Mouse (Mus musculus): ENCODE data around the gene Ebpl. TPM values are rescaled to one million over a fixed set of nuclear protein-coding genes. Genes with fewer than 3 reads are reported as not detected.
A peak's percentile ranks its signal among the peaks of the same experiment; 100 is the strongest.

Gene Ebpl
- polyA plus RNA-seq, 2 experiments = 4.8 to 14.5 TPM

DNA sequence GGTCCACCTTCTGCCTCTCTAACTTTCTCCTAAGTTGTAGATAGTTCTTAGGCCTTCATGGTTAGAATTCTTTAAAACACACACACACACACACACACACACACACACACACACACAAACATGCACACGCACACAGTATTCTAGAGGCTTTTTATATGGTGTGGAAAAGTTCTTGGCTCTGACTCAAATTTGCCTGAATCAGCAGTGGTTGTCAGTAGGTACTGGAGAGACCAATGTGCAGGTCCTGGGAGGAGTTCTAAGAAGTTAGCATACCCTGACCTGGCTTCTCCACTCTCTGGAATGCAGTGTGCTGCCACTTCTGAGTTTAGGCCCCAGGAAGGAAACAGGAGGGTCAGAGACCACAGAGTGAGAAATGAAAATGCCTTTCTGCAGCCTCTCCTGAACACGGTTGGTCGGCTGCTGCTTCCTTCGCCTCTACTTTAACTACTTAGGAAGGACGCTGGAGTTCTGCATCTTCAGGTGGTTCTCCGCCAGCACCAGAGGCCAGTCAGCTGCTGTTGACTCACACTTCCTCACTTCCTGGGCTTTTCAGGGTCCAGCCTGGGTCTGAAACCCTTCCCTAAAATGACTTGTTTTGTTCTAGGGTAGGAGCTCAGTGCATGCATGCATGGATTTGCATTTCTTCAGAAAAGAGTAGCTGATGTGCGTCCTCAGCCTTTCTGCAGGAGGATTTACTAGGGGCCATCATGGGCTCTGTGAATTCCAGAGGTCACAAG, 50.0 kb downstream of the Ebpl start:
- Histone ChIP-seq H3K36me3 (ENCODE audit: control insufficient read depth, insufficient read depth, low read length) (no peaks in the 10 kb centered on the region), H3K9me3 (ENCODE audit: control insufficient read depth, low read length) (no peaks in the 10 kb centered on the region), H3K9ac (ENCODE audit: low read depth, low read length, severe bottlenecking) (0 out of 2 replicates have a peak overlapping the region, but pooled peaks have one; percentile 1), H3K4me3 (replicated peaks; ENCODE audit: low read length) (no peak overlapping the region), H3K4me1 (ENCODE audit: control insufficient read depth, insufficient read depth, low read length) (peaks cover 18% of the 10 kb centered on the region), H3K4me2 (replicated peaks; ENCODE audit: low read depth, low read length, severe bottlenecking) (no peak overlapping the region), H3K27me3 (ENCODE audit: control insufficient read depth, insufficient read depth, low read length) (no peaks in the 10 kb centered on the region), H3K27ac (replicated peaks; ENCODE audit: low read depth, low read length) (0 out of 2 replicates have a peak overlapping the region, but pooled peaks have one; percentile 33)
- ATAC-seq (ENCODE audit: low FRiP score, low read depth) (peak; percentile 23; the same call in 1 of the 2 replicates), DNase-seq (ENCODE audit: low spot score) (peak; percentile 63)
- WGBS = 47% methylated on average over 7 of the region's 7 CpGs
- no peak for TF ChIP-seq POLR2A (IDR thresholded peaks at IDR 0.05; ENCODE audit: borderline replicate concordance, extremely low read depth, insufficient read depth, insufficient read length)

DNA sequence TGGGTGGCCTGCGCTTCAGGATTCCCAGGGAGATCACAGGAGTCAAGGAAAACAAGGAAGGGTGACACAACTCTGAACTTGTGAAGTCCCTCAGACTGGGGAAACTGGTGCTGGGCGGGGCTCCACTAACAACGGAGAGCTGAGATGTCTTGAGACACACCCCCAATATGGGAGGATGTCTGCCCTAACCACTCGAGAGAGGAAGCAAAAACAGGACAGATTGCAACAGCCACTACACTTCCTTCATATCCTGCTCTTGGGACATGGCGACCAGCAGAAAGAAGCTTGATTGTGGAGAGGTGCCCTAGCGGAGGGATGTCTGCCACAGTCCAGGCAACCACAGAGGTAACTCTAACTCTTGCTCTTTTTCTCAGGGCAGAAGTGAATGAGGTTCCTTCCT, 50.6 kb downstream of the Ebpl start, which contains the start of gene Arl11:
Arl11 (plus strand) TSS at position 161 of the 400 bp plus-strand sequence.
- 0 out of 2 replicates have a peak within 1 kb of the TSS, but pooled peaks have one; percentile 33 for H3K27ac ChIP-seq (replicated peaks; ENCODE audit: low read depth, low read length)

DNA sequence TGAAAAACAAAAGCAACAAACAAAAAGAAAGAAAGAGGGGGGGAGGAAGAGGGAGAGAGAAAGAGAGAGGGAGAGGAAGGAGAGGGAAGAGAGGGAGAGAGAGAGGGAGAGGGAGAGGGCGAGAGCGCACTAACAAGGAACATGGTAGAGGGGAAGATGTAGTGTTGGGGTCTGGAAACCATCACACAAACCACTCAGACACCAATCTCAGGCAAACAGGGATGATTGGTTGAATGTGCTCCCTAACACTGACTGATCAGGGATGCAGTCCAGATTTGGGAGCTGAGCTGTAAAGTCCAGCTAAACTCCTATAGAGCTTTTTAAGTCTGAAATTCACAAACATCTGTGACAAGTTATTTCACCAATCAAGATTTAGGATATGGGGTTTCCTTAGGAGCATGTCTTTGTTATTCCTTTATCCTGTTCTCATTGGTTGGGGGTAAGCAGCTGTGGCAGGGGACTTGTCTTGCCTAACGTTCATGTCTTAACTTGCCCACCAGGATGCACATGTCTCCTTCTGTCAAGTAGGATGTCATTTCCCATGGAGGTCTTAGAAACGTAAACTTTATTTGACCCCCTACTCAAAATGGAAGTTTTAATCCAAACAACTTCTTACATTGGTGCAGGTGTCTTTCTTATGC, 56.1 kb downstream of the Ebpl start:
- DNase-seq (ENCODE audit: low spot score) (no peak), ATAC-seq (ENCODE audit: low FRiP score, low read depth) (no peak)
- H3K9me3 ChIP-seq (ENCODE audit: control insufficient read depth, low read length) = no peaks in the 10 kb centered on the region
- H3K9ac ChIP-seq (ENCODE audit: low read depth, low read length, severe bottlenecking) = no peak overlapping the region
- H3K36me3 ChIP-seq (ENCODE audit: control insufficient read depth, insufficient read depth, low read length) = no peaks in the 10 kb centered on the region
- H3K27ac ChIP-seq (replicated peaks; ENCODE audit: low read depth, low read length) = no peak overlapping the region
- no peak overlapping the region for H3K4me3 ChIP-seq (replicated peaks; ENCODE audit: low read length)
- no peak overlapping the region for H3K4me2 ChIP-seq (replicated peaks; ENCODE audit: low read depth, low read length, severe bottlenecking)
- H3K4me1 ChIP-seq (ENCODE audit: control insufficient read depth, insufficient read depth, low read length) = no peaks in the 10 kb centered on the region
- no peak for TF ChIP-seq POLR2A (IDR thresholded peaks at IDR 0.05; ENCODE audit: borderline replicate concordance, extremely low read depth, insufficient read depth, insufficient read length)
- H3K27me3 ChIP-seq (ENCODE audit: control insufficient read depth, insufficient read depth, low read length) = no peaks in the 10 kb centered on the region
- WGBS = 57% methylated on average over 4 of the region's 4 CpGs

More for the DNA sequence above, 50.6 kb downstream of the Ebpl start, which contains the start of gene Arl11:
- 0 out of 2 replicates have a peak within 1 kb of the TSS, but pooled peaks have one; percentile 1 for H3K9ac ChIP-seq (ENCODE audit: low read depth, low read length, severe bottlenecking)
- H3K4me3 ChIP-seq (replicated peaks; ENCODE audit: low read length) = no peak within 1 kb of the TSS
- WGBS = 61% methylated on average over 6 of the region's 6 CpGs
- ATAC-seq (ENCODE audit: low FRiP score, low read depth) (no peak), DNase-seq (ENCODE audit: low spot score) (no peak)
- H3K36me3 ChIP-seq (ENCODE audit: control insufficient read depth, insufficient read depth, low read length) = no peaks in the 10 kb centered on the region
- TF ChIP-seq POLR2A (IDR thresholded peaks at IDR 0.05; ENCODE audit: borderline replicate concordance, extremely low read depth, insufficient read depth, insufficient read length) = no peak
- H3K9me3 ChIP-seq (ENCODE audit: control insufficient read depth, low read length) = no peaks in the 10 kb centered on the region
- H3K27me3 ChIP-seq (ENCODE audit: control insufficient read depth, insufficient read depth, low read length) = no peaks in the 10 kb centered on the region
- no peak within 1 kb of the TSS for H3K4me2 ChIP-seq (replicated peaks; ENCODE audit: low read depth, low read length, severe bottlenecking)
- H3K4me1 ChIP-seq (ENCODE audit: control insufficient read depth, insufficient read depth, low read length) = peaks cover 18% of the 10 kb centered on the region

DNA sequence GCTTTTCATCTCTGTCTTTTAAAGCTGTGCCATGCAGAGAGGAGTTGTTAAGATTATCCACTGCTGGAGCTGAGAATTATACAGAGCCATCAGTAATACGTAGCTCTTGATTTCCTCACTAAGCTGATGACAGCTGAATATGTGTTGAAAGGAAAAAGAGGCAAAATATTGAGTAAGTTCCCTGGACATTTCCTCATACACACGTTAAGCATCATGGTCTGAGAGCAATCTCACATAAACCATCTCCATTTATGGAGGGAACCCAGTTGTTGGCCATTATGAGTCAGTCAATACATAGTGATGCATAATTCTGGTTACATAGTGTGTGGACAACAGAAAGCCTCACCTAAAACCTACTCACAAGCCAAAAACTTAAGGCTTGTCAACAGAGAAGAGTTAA, 57.8 kb downstream of the Ebpl start:
- no peak overlapping the region for H3K4me3 ChIP-seq (replicated peaks; ENCODE audit: low read length)
- no peak overlapping the region for H3K4me2 ChIP-seq (replicated peaks; ENCODE audit: low read depth, low read length, severe bottlenecking)
- H3K36me3 ChIP-seq (ENCODE audit: control insufficient read depth, insufficient read depth, low read length) = no peaks in the 10 kb centered on the region
- no peak overlapping the region for H3K27ac ChIP-seq (replicated peaks; ENCODE audit: low read depth, low read length)
- no peak overlapping the region for H3K9ac ChIP-seq (ENCODE audit: low read depth, low read length, severe bottlenecking)
- H3K27me3 ChIP-seq (ENCODE audit: control insufficient read depth, insufficient read depth, low read length) = no peaks in the 10 kb centered on the region
- no peak for TF ChIP-seq POLR2A (IDR thresholded peaks at IDR 0.05; ENCODE audit: borderline replicate concordance, extremely low read depth, insufficient read depth, insufficient read length)
- H3K9me3 ChIP-seq (ENCODE audit: control insufficient read depth, low read length) = no peaks in the 10 kb centered on the region
- WGBS = 77% methylated on average over 2 of the region's 2 CpGs
- DNase-seq (ENCODE audit: low spot score) (no peak), ATAC-seq (ENCODE audit: low FRiP score, low read depth) (no peak)
- no peaks in the 10 kb centered on the region for H3K4me1 ChIP-seq (ENCODE audit: control insufficient read depth, insufficient read depth, low read length)

DNA sequence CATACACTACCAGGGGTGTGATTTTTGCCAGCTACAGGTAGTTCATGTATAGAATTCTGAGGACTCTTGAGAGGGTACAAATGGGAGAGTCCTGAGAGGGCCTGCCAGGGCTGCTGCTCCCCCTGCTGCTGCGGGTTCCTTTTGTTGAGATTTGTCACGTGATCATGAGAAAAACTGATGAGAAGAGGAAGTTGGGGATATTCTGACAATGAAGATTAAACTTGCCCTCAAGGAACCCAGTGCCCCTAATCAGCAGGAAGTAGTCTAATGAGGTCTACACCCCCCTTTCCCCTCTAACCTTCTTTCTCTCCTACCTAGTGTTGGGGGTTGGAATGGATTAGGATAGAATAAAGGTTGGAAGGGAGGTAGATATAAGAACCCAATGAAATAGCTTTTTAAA, 58.9 kb downstream of the Ebpl start:
- Histone ChIP-seq H3K4me2 (replicated peaks; ENCODE audit: low read depth, low read length, severe bottlenecking) (no peak overlapping the region), H3K9ac (ENCODE audit: low read depth, low read length, severe bottlenecking) (no peak overlapping the region), H3K36me3 (ENCODE audit: control insufficient read depth, insufficient read depth, low read length) (no peaks in the 10 kb centered on the region), H3K27me3 (ENCODE audit: control insufficient read depth, insufficient read depth, low read length) (no peaks in the 10 kb centered on the region), H3K27ac (replicated peaks; ENCODE audit: low read depth, low read length) (no peak overlapping the region), H3K9me3 (ENCODE audit: control insufficient read depth, low read length) (no peaks in the 10 kb centered on the region), H3K4me1 (ENCODE audit: control insufficient read depth, insufficient read depth, low read length) (no peaks in the 10 kb centered on the region), H3K4me3 (replicated peaks; ENCODE audit: low read length) (no peak overlapping the region)
- TF ChIP-seq POLR2A (IDR thresholded peaks at IDR 0.05; ENCODE audit: borderline replicate concordance, extremely low read depth, insufficient read depth, insufficient read length) = no peak
- 49% methylated on average over 2 of the region's 2 CpGs for WGBS
- ATAC-seq (ENCODE audit: low FRiP score, low read depth) = no peak
- no peak for DNase-seq (ENCODE audit: low spot score)
